Mouse (Mus musculus) bone marrow macrophage, adult 2 months (primary cell): ENCODE measurements around the gene Dnajc2. TPM values are rescaled to one million over a fixed set of nuclear protein-coding genes. Genes with fewer than 3 reads are reported as not detected.
"Not testable (repeated sequence)": the region's sequence is repeated elsewhere in the genome, so short reads cannot be mapped to it uniquely, and the experiment has no call there.

Experiments used
- H3K27ac ChIP-seq: 2 replicates; pipeline ENCODE4 v1.5.1; 2012; ENCODE audit warnings: low read depth, low read length; ENCODE audit not compliant: insufficient read depth
- H3K4me1 ChIP-seq: 2 replicates; pipeline ENCODE4 v1.6.1; 2012; ENCODE audit warnings: low read length; ENCODE audit not compliant: control insufficient read depth, insufficient read depth
- H3K4me3 ChIP-seq: 2 replicates; pipeline ENCODE4 v1.5.1; 2012; ENCODE audit warnings: mild to moderate bottlenecking, low read length, moderate library complexity; ENCODE audit not compliant: insufficient read depth
- CTCF ChIP-seq: IDR thresholded peaks from 2 replicates; pipeline ENCODE4 v1.5.1; 2012; ENCODE audit warnings: low read depth, mild to moderate bottlenecking, low read length, moderate library complexity
- POLR2A ChIP-seq: IDR thresholded peaks from 2 replicates; pipeline ENCODE4 v1.6.1; 2012; ENCODE audit warnings: mild to moderate bottlenecking, low read depth, low read length, borderline replicate concordance
- polyA plus RNA-seq: library from polyadenylated mRNA; stranded (reverse); fragments of >200 nt; gene quantifications from 2 replicates; pipeline ENCODE4 v1.2.4, GENCODE M21; 2012; ENCODE audit not compliant: missing spikeins, insufficient read depth, insufficient read length

The Dnajc2 gene
- polyA plus RNA-seq, 1 experiment, result 34.2 TPM

GRCm38 (mm10) chr5:21732930-21733329 lies 52.1 kb downstream of the Dnajc2 start:
- no peak for TF ChIP-seq CTCF
- TF ChIP-seq POLR2A, result no peak
- no peak overlapping the region for H3K4me3 ChIP-seq
- peaks cover 3% of the 10 kb centered on the region for H3K4me1 ChIP-seq
- no peak overlapping the region for H3K27ac ChIP-seq

GRCm38 (mm10) chr5:21732177-21732911 lies 52.7 kb downstream of the Dnajc2 start:
- TF ChIP-seq POLR2A, result no peak
- TF ChIP-seq CTCF, result no peak
- Histone ChIP-seq H3K4me3 (no peak overlapping the region), H3K4me1 (peaks cover 3% of the 10 kb centered on the region), H3K27ac (no peak overlapping the region)

- Histone ChIP-seq H3K4me3 (no peak overlapping the region), H3K27ac (no peak overlapping the region), H3K4me1 (peaks cover 8% of the 10 kb centered on the region)
- TF ChIP-seq POLR2A (no peak), CTCF (no peak)
Observed at GRCm38 (mm10) chr5:21729107-21729506, 55.9 kb downstream of the Dnajc2 start.

- no peak for TF ChIP-seq POLR2A
- no peak for TF ChIP-seq CTCF
- no peak overlapping the region for H3K4me3 ChIP-seq
- no peak overlapping the region for H3K27ac ChIP-seq
- peaks cover 5% of the 10 kb centered on the region; the same call in 1 of the 2 replicates for H3K4me1 ChIP-seq
Observed at GRCm38 (mm10) chr5:21724872-21725271, 60.2 kb downstream of the Dnajc2 start.

GRCm38 (mm10) chr5:21724427-21724826 lies 60.6 kb downstream of the Dnajc2 start:
- Histone ChIP-seq H3K4me3 (no peak overlapping the region), H3K4me1 (peaks cover 5% of the 10 kb centered on the region; the same call in 1 of the 2 replicates), H3K27ac (no peak overlapping the region)
- TF ChIP-seq CTCF, result no peak
- TF ChIP-seq POLR2A, result no peak

- no peak overlapping the region for H3K4me3 ChIP-seq
- H3K4me1 ChIP-seq, result peaks cover 9% of the 10 kb centered on the region
- H3K27ac ChIP-seq, result no peak overlapping the region
- TF ChIP-seq POLR2A (no peak), CTCF (no peak)
Observed at GRCm38 (mm10) chr5:21719209-21719608, 65.8 kb downstream of the Dnajc2 start.

GRCm38 (mm10) chr5:21718546-21718945 lies 66.5 kb downstream of the Dnajc2 start:
- Histone ChIP-seq H3K4me3 (no peak overlapping the region), H3K27ac (no peak overlapping the region), H3K4me1 (peaks cover 9% of the 10 kb centered on the region)
- TF ChIP-seq POLR2A (no peak), CTCF (no peak)

- H3K27ac ChIP-seq, result no peak overlapping the region
- H3K4me1 ChIP-seq, result peaks cover 9% of the 10 kb centered on the region
- TF ChIP-seq CTCF (no peak), POLR2A (no peak)
- no peak overlapping the region for H3K4me3 ChIP-seq
Observed at GRCm38 (mm10) chr5:21717165-21717715, 67.8 kb downstream of the Dnajc2 start.

GRCm38 (mm10) chr5:21714447-21714846 lies 70.6 kb downstream of the Dnajc2 start:
- Histone ChIP-seq H3K27ac (no peak overlapping the region), H3K4me1 (peaks cover 9% of the 10 kb centered on the region), H3K4me3 (no peak overlapping the region)
- no peak for TF ChIP-seq POLR2A
- no peak for TF ChIP-seq CTCF

GRCm38 (mm10) chr5:21712127-21712715 lies 72.8 kb downstream of the Dnajc2 start:
- no peak for TF ChIP-seq POLR2A
- H3K4me1 ChIP-seq, result peaks cover 2% of the 10 kb centered on the region; the same call in 1 of the 2 replicates
- H3K27ac ChIP-seq, result no peak overlapping the region
- no peak overlapping the region for H3K4me3 ChIP-seq

GRCm38 (mm10) chr5:21708011-21708410 lies 77.0 kb downstream of the Dnajc2 start:
- H3K27ac ChIP-seq, H3K4me1 ChIP-seq, H3K4me3 ChIP-seq: not testable (repeated sequence)
